Mouse (Mus musculus) layer of hippocampus, adult 9-11 months (tissue): ENCODE measurements at regions not wholly inside any gene's neighbourhood (a gene's known extent, or its start where the extent isn't known, plus 50 kb on each side); places are given as distances from the start of the nearest gene placed in this dataset.
"Not testable (repeated sequence)": the region's sequence is repeated elsewhere in the genome, so short reads cannot be mapped to it uniquely, and the experiment has no call there.

Experiments used
- DNase-seq: peaks from one replicate; pipeline ENCODE4 v3.0.0; 2022

- DNase-seq: no peak
Measured at GRCm38 (mm10) chr1:164541711-164542110, 83.6 kb upstream of the Atp1b1 start.

GRCm38 (mm10) chr1:164538304-164539043, 80.3 kb upstream of the Atp1b1 start:
- DNase-seq: no peak

GRCm38 (mm10) chr1:164537324-164537948, 79.3 kb upstream of the Atp1b1 start:
- DNase-seq: no peak

GRCm38 (mm10) chr1:164532196-164532595, 74.0 kb upstream of the Atp1b1 start:
- no peak for DNase-seq

- DNase-seq: no peak
Measured at GRCm38 (mm10) chr1:164531741-164532140, 73.6 kb upstream of the Atp1b1 start.

- DNase-seq: no peak
Measured at GRCm38 (mm10) chr1:164526748-164527147, 68.6 kb upstream of the Atp1b1 start.

- DNase-seq: no peak
Measured at GRCm38 (mm10) chr1:164522377-164523150, 64.4 kb upstream of the Atp1b1 start.

- DNase-seq: no peak
Measured at GRCm38 (mm10) chr1:164521371-164522130, 63.4 kb upstream of the Atp1b1 start.

- DNase-seq: no peak
Measured at GRCm38 (mm10) chr1:164518866-164519265, 60.7 kb upstream of the Atp1b1 start.

- no peak for DNase-seq
Measured at GRCm38 (mm10) chr1:164518308-164518707, 60.2 kb upstream of the Atp1b1 start.

GRCm38 (mm10) chr1:164517362-164517761, 59.2 kb upstream of the Atp1b1 start:
- not testable (repeated sequence) for DNase-seq

- no peak for DNase-seq
Measured at GRCm38 (mm10) chr1:164511628-164512385, 53.7 kb upstream of the Atp1b1 start.

GRCm38 (mm10) chr1:164509226-164509625, 51.1 kb upstream of the Atp1b1 start:
- no peak for DNase-seq

GRCm38 (mm10) chr1:164508556-164508955, 50.4 kb upstream of the Atp1b1 start:
- no peak for DNase-seq

GRCm38 (mm10) chr1:164508106-164508505, 50.0 kb upstream of the Atp1b1 start:
- no peak for DNase-seq
